Mouse (Mus musculus) left cerebral cortex, postnatal 36 days (tissue): ENCODE measurements around the gene Ptprg. TPM values are rescaled to one million over a fixed set of nuclear protein-coding genes. Genes with fewer than 3 reads are reported as not detected.

Experiments used
- DNase-seq, 2 experiments: peaks; one replicate each; pipeline ENCODE4 v3.0.0; 2021 to 2022; ENCODE audit warnings: low spot score in 2 of 2, mixed read lengths in 1 of 2
- intact Hi-C: fragments of 180-260 bp; cut with DNase I; formaldehyde crosslinking; loops from one replicate; pipeline ENCODE4 v1.15.1; 2025
- total RNA-seq, 2 experiments: library from RNA; stranded (reverse); gene quantifications; 2 replicates each; pipeline ENCODE4 v1.2.3; 2021

Gene Ptprg
- total RNA-seq, 2 experiments from 2014 or later, result 95.1 to 108 TPM

- no peak for DNase-seq
- intact Hi-C loops, result no loop called here
These were observed 157.2 kb downstream of the Ptprg start for GRCm38 (mm10) chr14:11710410-11711122.

GRCm38 (mm10) chr14:11712146-11712545 lies 158.8 kb downstream of the Ptprg start:
- no peak for DNase-seq
- intact Hi-C loops, result no loop called here

- no peak for DNase-seq
- intact Hi-C loops, result no loop called here
These were observed 162.9 kb downstream of the Ptprg start for GRCm38 (mm10) chr14:11716230-11716629.

GRCm38 (mm10) chr14:11718201-11718600 lies 164.9 kb downstream of the Ptprg start:
- no peak for DNase-seq
- intact Hi-C loops, result no loop called here

- intact Hi-C loops, result no loop called here
- no peak for DNase-seq
These were observed 165.9 kb downstream of the Ptprg start for GRCm38 (mm10) chr14:11719259-11719658.

- no peak for DNase-seq
- intact Hi-C loops, result no loop called here
These were observed 168.8 kb downstream of the Ptprg start for GRCm38 (mm10) chr14:11722101-11722500.

GRCm38 (mm10) chr14:11723876-11724275 lies 170.5 kb downstream of the Ptprg start:
- DNase-seq, result no peak
- intact Hi-C loops, result no loop called here

- no peak for DNase-seq
- intact Hi-C loops, result no loop called here
These were observed 178.0 kb downstream of the Ptprg start for GRCm38 (mm10) chr14:11731223-11731920.

- DNase-seq, result no peak
- intact Hi-C loops, result no loop called here
These were observed 179.0 kb downstream of the Ptprg start for GRCm38 (mm10) chr14:11732376-11732775.

GRCm38 (mm10) chr14:11743726-11744125 lies 190.4 kb downstream of the Ptprg start:
- no peak for DNase-seq
- intact Hi-C loops, result no loop called here

- no peak for DNase-seq
- intact Hi-C loops, result no loop called here
These were observed 199.3 kb downstream of the Ptprg start for GRCm38 (mm10) chr14:11752678-11753077.

- intact Hi-C loops, result no loop called here
- peak; percentile 20 to 26 for DNase-seq
These were observed 201.3 kb downstream of the Ptprg start for GRCm38 (mm10) chr14:11754656-11755055.

- DNase-seq, result no peak
- intact Hi-C loops, result no loop called here
These were observed 204.9 kb downstream of the Ptprg start for GRCm38 (mm10) chr14:11758185-11758584.

- no peak for DNase-seq
- intact Hi-C loops, result no loop called here
These were observed 206.0 kb downstream of the Ptprg start for GRCm38 (mm10) chr14:11759356-11759755.

GRCm38 (mm10) chr14:11762995-11763394 lies 209.7 kb downstream of the Ptprg start:
- intact Hi-C loops, result no loop called here
- DNase-seq, result no peak

GRCm38 (mm10) chr14:11772736-11773135 lies 219.4 kb downstream of the Ptprg start:
- DNase-seq, result no peak
- intact Hi-C loops, result no loop called here

- intact Hi-C loops, result no loop called here
- DNase-seq, result no peak
These were observed 221.2 kb downstream of the Ptprg start for GRCm38 (mm10) chr14:11774476-11775037.

- peak; percentile 25 to 36 for DNase-seq
- intact Hi-C loops, result no loop called here
These were observed 221.9 kb downstream of the Ptprg start for GRCm38 (mm10) chr14:11775204-11775603.

GRCm38 (mm10) chr14:11775951-11776495 lies 222.7 kb downstream of the Ptprg start:
- intact Hi-C loops, result no loop called here
- no peak for DNase-seq

- no peak for DNase-seq
- intact Hi-C loops, result no loop called here
These were observed 223.2 kb downstream of the Ptprg start for GRCm38 (mm10) chr14:11776566-11776965.

GRCm38 (mm10) chr14:11791190-11791589 lies 237.9 kb downstream of the Ptprg start:
- DNase-seq, result no peak
- intact Hi-C loops, result no loop called here
